27 mouse cellular contexts compared by ENCODE assay signal in genomic region chr11:67642421-67642820, GRCm38 (mm10). TPM values are rescaled to one million over a fixed set of nuclear protein-coding genes. Genes with fewer than 3 reads are reported as not detected.
"Had no signal": no experiment of that assay in that cellular context is flagged by ENCODE, and none has a peak within 500 bp of the region (broad histone marks: within the 10 kb centered on the region; RNA-seq: fewer than 3 reads in every experiment).

No protein-coding gene starts in this region.

- H3K4me3 ChIP-seq: kidney, embryonic 15.5 days; limb, embryonic 10.5 days; limb, embryonic 13.5 days; liver, embryonic 12.5 days; liver, embryonic 15.5 days; lung, embryonic 15.5 days; megakaryocyte, embryonic 14.5 days; midbrain, embryonic 10.5 days; midbrain, embryonic 13.5 days had no signal

- DNase-seq: kidney, adult 11 months; kidney, adult 8-10 months; kidney, postnatal 10 days; kidney, postnatal 4 days; layer of hippocampus, adult 9-11 months; layer of hippocampus, postnatal 36 days; liver; lung, adult 18-20 months; lung, postnatal 10 days; lung, postnatal 36 days; right cerebral cortex, adult 18-20 months; right cerebral cortex, postnatal 14 days; right cerebral cortex, postnatal 4 days; thymus, adult 2 months; thymus, postnatal 14 days; thymus, postnatal 4 days had no signal

- H3K27ac ChIP-seq: kidney, embryonic 15.5 days; limb, embryonic 10.5 days; limb, embryonic 13.5 days; liver, embryonic 12.5 days; liver, embryonic 15.5 days; lung, embryonic 15.5 days; midbrain, embryonic 10.5 days; midbrain, embryonic 13.5 days; stomach, postnatal 0 days had no signal

RNA-seq across cellular contexts. Expression of gene Rcvrn, which starts 52.7 kb away (rescaled TPM):
- total RNA-seq: midbrain, postnatal 0 days had no signal
